Mouse (Mus musculus): ENCODE data around the gene Serpinb7. TPM values are rescaled to one million over a fixed set of nuclear protein-coding genes. Genes with fewer than 3 reads are reported as not detected.
A peak's percentile ranks its signal among the peaks of the same experiment; 100 is the strongest.

The Serpinb7 gene
- total RNA-seq, 2 experiments from 2014 or later: 0.18 TPM; not detected in 1

GRCm38 (mm10) chr1:107447228-107447931, 47.9 kb downstream of the Serpinb7 start:
- DNase-seq (ENCODE audit: extremely low spot score in 1 of 2, low spot score in 2 of 2): no peak
- intact Hi-C loops (cut with DNase I): no loop called here

GRCm38 (mm10) chr1:107479909-107480308, 80.5 kb downstream of the Serpinb7 start:
- intact Hi-C loops (cut with DNase I): loop anchor here (5.0 kb wide), 2 partner anchors 238 to 458 kb away; no protein-coding TSS in a partner anchor
- DNase-seq (ENCODE audit: extremely low spot score in 1 of 2, low spot score in 2 of 2): no peak

DNA sequence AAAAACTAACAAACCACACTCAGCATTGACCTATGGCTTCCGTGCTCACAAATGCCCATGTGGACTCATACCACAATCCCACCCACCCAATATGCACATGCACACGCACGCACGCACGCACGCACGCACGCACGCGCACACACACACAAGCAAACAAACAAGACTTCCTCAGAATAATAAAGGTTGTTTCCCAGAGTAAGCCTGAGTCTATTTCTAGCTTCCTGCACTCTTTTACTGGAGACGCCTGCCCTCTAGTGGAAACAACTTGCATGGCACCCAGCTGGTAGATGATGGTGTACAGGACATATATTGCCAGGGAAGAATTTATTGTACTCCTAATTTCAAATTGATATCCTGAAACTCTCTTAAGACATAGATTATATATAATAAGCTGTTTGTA, 82.0 kb downstream of the Serpinb7 start:
- DNase-seq (ENCODE audit: extremely low spot score in 1 of 2, low spot score in 2 of 2): peak; percentile 69 to 82
- intact Hi-C loops (cut with DNase I): loop anchor here (5.0 kb wide), 2 partner anchors 239 to 459 kb away; no protein-coding TSS in a partner anchor

DNA sequence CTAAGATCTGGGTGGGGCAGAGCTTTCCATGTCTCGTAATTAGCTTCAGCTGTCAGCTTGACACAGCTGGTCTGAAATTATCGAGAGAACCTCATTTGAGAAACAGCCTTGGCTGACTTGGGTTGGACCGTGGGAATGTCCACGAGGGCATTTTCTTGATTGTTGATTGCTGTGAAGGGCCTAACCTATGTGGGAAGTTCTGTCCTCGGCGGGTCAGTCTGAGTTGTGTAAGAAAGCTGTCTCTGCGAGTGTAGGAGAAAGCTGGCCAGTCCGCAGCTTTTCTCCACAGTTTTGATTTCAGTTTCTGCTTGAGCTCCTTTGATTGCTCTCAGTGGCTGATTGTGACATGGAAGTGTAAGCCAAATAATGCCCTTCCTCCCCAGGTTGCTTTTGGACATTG, 90.1 kb downstream of the Serpinb7 start:
- intact Hi-C loops (cut with DNase I): no loop called here

DNA sequence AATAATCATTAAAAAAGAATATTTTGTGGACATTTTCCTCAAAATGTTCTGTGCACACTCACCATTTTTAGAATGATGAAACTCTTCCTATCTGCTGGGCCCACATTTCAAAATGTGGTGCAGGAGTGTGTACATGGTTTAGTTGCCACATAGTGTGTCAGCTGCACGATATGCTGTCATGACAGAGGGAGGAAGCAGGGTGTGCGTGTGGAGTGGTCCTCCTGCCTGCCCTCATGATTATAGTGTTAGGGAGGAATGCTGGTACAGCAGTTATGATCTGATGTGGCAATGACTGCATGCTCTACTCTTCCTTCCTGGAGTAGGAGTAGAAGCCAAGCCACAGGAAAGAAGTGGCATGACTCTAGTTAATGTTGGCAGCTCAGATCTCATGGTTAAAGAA, 97.3 kb downstream of the Serpinb7 start:
- no peak for DNase-seq (ENCODE audit: extremely low spot score in 1 of 2, low spot score in 2 of 2)
- intact Hi-C loops (cut with DNase I): no loop called here

More for the DNA sequence above, 90.1 kb downstream of the Serpinb7 start:
- DNase-seq (ENCODE audit: extremely low spot score in 1 of 2, low spot score in 2 of 2): no peak

DNA sequence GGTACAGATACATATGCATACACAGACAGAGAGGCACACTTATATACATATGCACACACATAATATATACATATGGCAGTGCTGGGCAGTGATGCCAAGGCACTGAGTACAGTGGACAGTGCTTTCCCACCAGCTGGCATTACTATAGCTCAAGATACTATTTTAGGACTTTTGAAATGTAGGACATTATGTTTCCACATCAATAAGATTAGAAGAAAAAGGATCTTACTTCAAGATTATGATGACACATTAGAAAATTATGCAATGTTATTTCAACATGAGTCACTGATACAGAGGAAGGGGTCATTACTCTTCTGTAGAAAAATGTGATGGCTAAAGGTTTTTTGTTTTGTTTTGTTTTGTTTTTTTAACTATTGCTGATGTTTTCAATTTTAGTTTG, 102.6 kb downstream of the Serpinb7 start:
- no peak for DNase-seq (ENCODE audit: extremely low spot score in 1 of 2, low spot score in 2 of 2)
- intact Hi-C loops (cut with DNase I): no loop called here

Other genes with a start within 250 kb of the Serpinb7 start
- not detected for gene Serpinb3b, start 121.3 kb upstream of the Serpinb7 start, total RNA-seq (2021)
- not detected for gene Serpinb3c, start 121.3 kb upstream of the Serpinb7 start, total RNA-seq (2021)
- gene Serpinb11, start 38.5 kb upstream of the Serpinb7 start, total RNA-seq (2021): not detected
- not detected for gene Serpinb2, start 111.8 kb downstream of the Serpinb7 start, total RNA-seq (2021)
- 1 to 10 TPM; 2.1 to 2.4 TPM for gene Serpinb8, start 190.4 kb downstream of the Serpinb7 start, total RNA-seq (2021)

Measured in left cerebral cortex, postnatal 10 days (tissue).